Mouse (Mus musculus) CH12.LX (cell line): ENCODE data around the gene Ube2z.

Experiments
- BHLHE40 ChIP-seq: IDR thresholded peaks from 2 replicates; pipeline ENCODE4 v1.6.1; 2011; ENCODE audit warnings: mild to moderate bottlenecking, low read depth, low read length, improper control_type of control experiment
- CHD1 ChIP-seq: IDR thresholded peaks from 2 replicates; pipeline ENCODE4 v1.6.1; 2012; ENCODE audit warnings: low read depth, low read length, improper control_type of control experiment, inconsistent platforms
- PAX5 ChIP-seq: IDR thresholded peaks from 2 replicates; pipeline ENCODE4 v1.6.1; 2012; ENCODE audit warnings: low read length, inconsistent platforms, mixed read lengths
- POLR2A ChIP-seq: IDR thresholded peaks from 2 replicates; pipeline ENCODE4 v1.6.1; 2011; ENCODE audit warnings: low read depth, mild to moderate bottlenecking, improper control_type of control experiment, low read length

- TF ChIP-seq CHD1 (no peak), POLR2A (no peak), BHLHE40 (no peak), PAX5 (no peak)
Measured at GRCm38 (mm10) chr11:96037499-96037898, 27.7 kb downstream of the Ube2z start.
